Mouse (Mus musculus) hindbrain, embryonic 16.5 days (tissue): ENCODE measurements at regions not wholly inside any gene's neighbourhood (a gene's known extent, or its start where the extent isn't known, plus 50 kb on each side); places are given as distances from the start of the nearest gene placed in this dataset.

ENCODE experiments used
- ATAC-seq: fragments of 200-750 bp; cut with Nextera tagmentation; 2 replicates; pipeline ENCODE4 v1.8.0; 2017; ENCODE audit warnings: moderate TSS enrichment, moderate library complexity
- H3K27ac ChIP-seq: fragments of 300-500 bp; sonication (generic); 2 replicates; pipeline ENCODE4 v1.5.1; 2014; ENCODE audit warnings: low read depth, mild to moderate bottlenecking, control low read depth, low read length, moderate library complexity
- H3K27me3 ChIP-seq: fragments of 300-500 bp; sonication (generic); replicated peaks from 2 replicates; pipeline ENCODE4 v1.6.1; 2014; ENCODE audit warnings: low read length; ENCODE audit not compliant: control insufficient read depth, insufficient read depth
- H3K36me3 ChIP-seq: fragments of 300-500 bp; sonication (generic); 2 replicates; pipeline ENCODE4 v1.6.1; 2014; ENCODE audit warnings: mild to moderate bottlenecking, low read length, moderate library complexity, mixed read lengths; ENCODE audit not compliant: control insufficient read depth, insufficient read depth
- H3K4me1 ChIP-seq: fragments of 300-500 bp; sonication (generic); 2 replicates; pipeline ENCODE4 v1.6.1; 2014; ENCODE audit warnings: low read depth, low read length; ENCODE audit not compliant: control insufficient read depth, insufficient read depth
- H3K4me2 ChIP-seq: fragments of 300-500 bp; sonication (generic); 2 replicates; pipeline ENCODE4 v1.6.1; 2014; ENCODE audit warnings: mild to moderate bottlenecking, low read length, control low read depth, moderate library complexity
- H3K4me3 ChIP-seq: fragments of 300-500 bp; sonication (generic); 2 replicates; pipeline ENCODE4 v1.5.1; 2014; ENCODE audit warnings: mild to moderate bottlenecking, low read length, control low read depth, moderate library complexity
- H3K9ac ChIP-seq: fragments of 300-500 bp; sonication (generic); 2 replicates; pipeline ENCODE4 v1.6.1; 2014; ENCODE audit warnings: low read depth, mild to moderate bottlenecking, control low read depth, low read length, moderate library complexity
- H3K9me3 ChIP-seq: fragments of 300-500 bp; sonication (generic); 2 replicates; pipeline ENCODE4 v1.6.1; 2014; ENCODE audit warnings: mild to moderate bottlenecking, low read length, moderate library complexity; ENCODE audit not compliant: control insufficient read depth
- WGBS: fragments of 180-500 bp; shearing (Covaris S2); extraction: QIAGEN DNeasy Blood & Tissue Kit; methylation state at CpG from one replicate; pipeline ENCODE4 v1.1.7; 2014; 5-methylcytosine and 5-hydroxymethylcytosine counted together

DNA sequence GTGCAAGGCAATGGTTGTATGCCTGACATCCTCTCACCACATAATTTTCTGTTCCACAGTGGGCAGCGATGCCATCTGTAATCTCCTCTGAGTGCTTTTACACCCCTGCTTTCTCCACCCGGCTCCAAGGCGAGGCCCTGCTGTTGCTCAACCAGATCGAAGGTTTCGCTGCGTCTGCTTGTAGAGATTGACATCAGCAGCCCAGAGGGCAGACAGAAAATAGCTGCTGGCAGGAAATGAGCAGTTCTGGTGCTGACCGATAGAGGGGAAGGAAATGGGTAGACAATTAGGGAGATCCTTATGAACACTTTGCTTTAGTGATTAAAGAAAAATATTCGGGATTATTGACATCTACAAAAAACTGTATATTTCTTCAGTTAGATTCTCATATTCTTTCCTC lies 155.3 kb upstream of the Prickle1 start:
- no peak overlapping the region for H3K4me2 ChIP-seq
- H3K27me3 ChIP-seq, result no peaks in the 10 kb centered on the region
- H3K4me1 ChIP-seq, result no peaks in the 10 kb centered on the region
- 64% methylated on average over 8 of the region's 8 CpGs for WGBS
- no peak for ATAC-seq
- H3K4me3 ChIP-seq, result no peak overlapping the region
- H3K36me3 ChIP-seq, result no peaks in the 10 kb centered on the region
- no peaks in the 10 kb centered on the region for H3K9me3 ChIP-seq
- H3K27ac ChIP-seq, result no peak overlapping the region
- H3K9ac ChIP-seq, result no peak overlapping the region

DNA sequence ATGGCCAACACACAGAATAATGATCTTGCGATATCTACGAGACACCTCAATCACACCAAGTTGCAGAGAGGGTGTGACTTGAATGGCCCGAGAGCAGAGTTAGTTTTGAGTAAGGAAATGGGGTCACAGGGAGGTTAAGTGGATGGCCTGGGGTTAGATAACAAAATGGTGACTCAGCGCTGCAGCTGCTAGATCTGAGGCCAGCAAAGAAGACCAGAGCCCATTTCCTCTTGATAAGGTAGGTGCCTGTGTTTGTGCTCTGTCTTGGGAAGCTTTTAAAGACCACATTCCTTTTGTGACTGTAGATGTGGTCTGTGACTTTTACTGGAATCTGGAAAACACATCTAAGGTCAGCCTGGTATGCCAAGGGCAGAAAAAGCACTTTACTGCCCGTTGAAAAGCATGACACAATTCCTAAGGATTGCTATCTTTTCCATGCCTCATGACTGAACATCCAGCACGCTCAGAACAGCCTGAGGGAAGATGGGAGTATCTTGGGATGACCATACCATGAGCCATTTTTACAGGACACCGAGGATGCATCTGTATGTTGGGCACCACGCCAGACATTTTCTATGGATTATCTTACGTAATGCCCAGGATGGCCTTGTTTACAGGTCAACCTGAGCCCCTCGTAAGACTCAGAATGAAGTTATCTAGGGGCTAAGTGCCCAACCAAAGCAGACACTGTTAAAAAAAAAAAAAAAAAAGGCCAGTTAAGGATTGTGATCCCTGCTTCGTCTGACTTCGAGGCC lies 148.7 kb upstream of the Prickle1 start:
- Histone ChIP-seq H3K9me3 (no peaks in the 10 kb centered on the region), H3K36me3 (no peaks in the 10 kb centered on the region), H3K9ac (no peak overlapping the region), H3K27me3 (no peaks in the 10 kb centered on the region), H3K4me1 (no peaks in the 10 kb centered on the region), H3K27ac (no peak overlapping the region), H3K4me2 (no peak overlapping the region), H3K4me3 (no peak overlapping the region)
- 68% methylated on average over 12 of the region's 12 CpGs for WGBS
- ATAC-seq, result no peak

DNA sequence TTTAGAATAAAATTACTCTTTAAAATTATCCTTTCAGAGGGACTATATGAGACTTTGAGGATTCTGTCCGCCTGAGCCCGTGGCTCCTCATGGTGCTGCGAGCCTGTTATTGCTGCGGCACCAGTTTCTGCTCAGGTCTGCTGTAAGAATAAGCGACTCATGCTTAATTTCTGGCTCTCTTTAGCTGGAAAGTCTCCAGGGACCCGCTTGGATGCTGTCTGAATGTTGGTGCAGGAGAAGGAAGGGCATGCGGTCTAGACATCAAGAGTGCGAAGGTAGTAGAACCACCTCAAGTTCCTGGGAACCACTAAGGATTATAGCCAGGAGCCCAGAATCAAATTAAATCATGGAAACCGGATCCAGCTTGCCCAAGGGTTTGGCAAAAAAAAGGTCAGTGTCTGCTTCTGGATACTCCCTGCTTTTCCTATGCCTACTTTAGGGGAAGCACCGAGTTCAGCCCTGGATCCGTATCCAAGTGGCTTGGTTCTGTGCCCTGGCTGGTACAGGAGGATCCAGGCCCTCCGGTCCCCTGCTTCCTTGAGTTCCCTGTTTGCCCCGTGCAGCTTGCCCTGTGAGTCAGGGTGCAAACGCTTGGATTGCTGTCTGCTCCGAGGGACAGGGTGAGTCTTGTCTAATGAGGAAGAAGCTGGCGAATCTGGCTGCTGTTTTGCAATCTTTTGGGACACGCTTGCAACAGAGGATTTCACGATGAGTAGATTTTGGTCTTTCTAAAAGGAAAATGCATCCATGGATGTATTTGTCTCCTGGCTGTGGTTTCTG lies 138.2 kb upstream of the Prickle1 start:
- 79% methylated on average over 18 of the region's 18 CpGs for WGBS
- Histone ChIP-seq H3K9me3 (no peaks in the 10 kb centered on the region), H3K4me1 (no peaks in the 10 kb centered on the region), H3K4me2 (no peak overlapping the region), H3K27ac (no peak overlapping the region), H3K27me3 (no peaks in the 10 kb centered on the region), H3K4me3 (no peak overlapping the region), H3K36me3 (no peaks in the 10 kb centered on the region), H3K9ac (no peak overlapping the region)
- ATAC-seq, result no peak

DNA sequence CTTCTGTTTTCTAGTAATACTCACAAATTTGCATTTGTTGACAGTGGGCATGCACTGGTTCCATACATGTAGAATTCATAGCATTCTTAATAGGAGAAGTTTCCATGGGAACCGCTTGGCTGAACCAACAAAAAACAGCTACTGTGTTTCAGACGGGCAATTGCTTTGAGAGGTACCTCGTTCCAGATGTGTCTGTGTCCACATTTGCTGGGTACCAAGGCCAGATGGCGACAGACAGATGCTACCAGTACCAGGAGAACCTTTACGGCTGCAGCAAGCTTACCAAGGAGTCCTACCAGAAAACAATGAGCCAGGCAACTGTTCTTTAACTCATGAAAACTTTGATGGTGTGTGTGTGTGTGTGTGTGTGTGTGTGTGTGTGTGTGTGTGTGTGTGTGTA lies 137.1 kb upstream of the Prickle1 start:
- no peaks in the 10 kb centered on the region for H3K4me1 ChIP-seq
- no peaks in the 10 kb centered on the region for H3K9me3 ChIP-seq
- H3K27ac ChIP-seq, result no peak overlapping the region
- ATAC-seq, result no peak
- H3K9ac ChIP-seq, result no peak overlapping the region
- no peaks in the 10 kb centered on the region for H3K27me3 ChIP-seq
- no peak overlapping the region for H3K4me2 ChIP-seq
- WGBS, result 59% methylated on average over 5 of the region's 5 CpGs
- no peak overlapping the region for H3K4me3 ChIP-seq
- no peaks in the 10 kb centered on the region for H3K36me3 ChIP-seq

DNA sequence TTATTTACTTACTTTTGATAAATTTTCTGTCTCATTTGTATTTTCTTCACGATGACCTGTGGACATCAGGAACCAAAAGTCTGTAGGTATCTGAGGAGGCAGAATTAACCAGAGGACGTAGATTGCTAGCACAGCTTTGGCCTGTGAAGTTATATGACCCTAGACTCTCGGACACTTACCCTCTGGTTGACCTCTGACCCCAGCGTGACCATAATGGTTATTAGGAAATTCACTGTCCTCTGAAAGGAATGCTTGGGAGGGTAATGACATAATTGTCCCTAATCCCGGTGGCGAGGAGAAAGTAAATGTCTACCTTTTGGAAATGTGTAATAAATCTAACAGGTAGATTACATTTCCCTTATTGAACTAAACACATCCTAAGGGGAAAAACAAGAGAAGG lies 135.5 kb upstream of the Prickle1 start:
- 61% methylated on average over 6 of the region's 6 CpGs for WGBS

DNA sequence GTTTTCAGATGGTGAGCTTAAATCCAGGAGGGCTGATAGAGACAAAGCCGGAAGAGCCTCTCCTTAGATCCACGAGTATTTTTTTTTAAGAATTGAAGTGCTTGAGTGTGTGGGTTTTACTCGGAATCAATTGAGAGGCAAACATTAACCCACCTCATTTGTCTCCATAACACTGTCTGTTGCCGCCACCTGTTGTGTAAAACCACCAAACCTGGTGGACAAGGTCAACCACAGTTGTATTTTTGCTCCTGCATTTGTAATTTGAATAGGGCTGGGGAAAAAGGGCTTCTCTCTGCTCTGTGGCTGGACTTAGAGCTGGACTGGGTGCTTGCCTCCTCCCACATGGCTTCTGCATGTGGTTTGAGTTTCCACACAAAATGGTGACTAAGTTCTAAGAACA lies 119.8 kb upstream of the Prickle1 start:
- H3K9ac ChIP-seq, result no peak overlapping the region
- no peaks in the 10 kb centered on the region for H3K4me1 ChIP-seq
- H3K27ac ChIP-seq, result no peak overlapping the region
- H3K9me3 ChIP-seq, result no peaks in the 10 kb centered on the region
- 73% methylated on average over 4 of the region's 4 CpGs for WGBS
- H3K4me2 ChIP-seq, result no peak overlapping the region
- no peak overlapping the region for H3K4me3 ChIP-seq
- H3K36me3 ChIP-seq, result no peaks in the 10 kb centered on the region
- H3K27me3 ChIP-seq, result no peaks in the 10 kb centered on the region
- no peak for ATAC-seq

More for the DNA sequence above, 135.5 kb upstream of the Prickle1 start:
- no peak overlapping the region for H3K9ac ChIP-seq
- no peaks in the 10 kb centered on the region for H3K4me1 ChIP-seq
- no peak for ATAC-seq
- no peak overlapping the region for H3K4me3 ChIP-seq
- no peaks in the 10 kb centered on the region for H3K9me3 ChIP-seq
- H3K4me2 ChIP-seq, result no peak overlapping the region
- H3K36me3 ChIP-seq, result no peaks in the 10 kb centered on the region
- no peaks in the 10 kb centered on the region for H3K27me3 ChIP-seq
- no peak overlapping the region for H3K27ac ChIP-seq

DNA sequence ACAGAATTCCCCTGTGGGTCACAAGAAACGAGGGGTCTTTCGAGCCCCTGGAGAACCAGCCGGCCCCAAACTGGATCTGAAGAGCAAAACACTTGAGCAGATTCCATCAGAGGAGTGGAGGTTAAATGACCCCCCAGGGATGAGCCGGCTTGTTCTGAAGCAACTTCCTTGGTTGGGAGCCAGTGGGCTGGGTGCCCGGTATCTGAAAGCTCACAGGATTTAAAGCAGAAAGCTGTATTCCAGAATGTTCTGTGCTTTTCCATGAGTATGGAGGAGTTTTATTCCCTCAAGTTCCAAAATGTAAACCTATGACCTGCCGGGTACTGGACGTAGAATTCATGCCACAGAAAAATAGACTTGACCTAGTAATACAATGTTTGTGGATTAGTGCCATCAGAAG lies 117.7 kb upstream of the Prickle1 start:
- Histone ChIP-seq H3K4me2 (no peak overlapping the region), H3K36me3 (no peaks in the 10 kb centered on the region), H3K9me3 (no peaks in the 10 kb centered on the region), H3K4me3 (no peak overlapping the region), H3K27ac (no peak overlapping the region), H3K4me1 (no peaks in the 10 kb centered on the region), H3K9ac (no peak overlapping the region), H3K27me3 (no peaks in the 10 kb centered on the region)
- WGBS, result 81% methylated on average over 7 of the region's 7 CpGs
- no peak for ATAC-seq

DNA sequence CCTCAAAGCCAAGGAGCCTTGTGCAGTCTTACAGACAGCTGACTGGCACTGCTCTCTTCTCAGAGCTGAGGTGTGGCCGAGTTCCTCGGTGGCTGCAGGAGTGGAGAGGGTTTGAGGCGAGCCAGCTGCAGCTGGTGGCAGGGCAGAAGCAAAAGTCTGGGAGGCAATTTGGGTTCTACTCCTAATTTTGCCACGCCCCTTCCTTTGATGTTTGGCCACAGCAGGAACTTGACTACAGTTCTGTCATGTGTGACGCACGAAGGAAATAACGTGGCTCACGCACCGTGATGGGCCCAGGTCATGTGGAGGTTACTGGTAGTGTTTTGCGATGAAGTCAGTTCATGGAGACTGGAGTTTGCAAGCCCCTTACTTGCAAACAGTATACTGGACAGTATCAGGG lies 116.9 kb upstream of the Prickle1 start:
- 73% methylated on average over 10 of the region's 10 CpGs for WGBS
- no peak for ATAC-seq

DNA sequence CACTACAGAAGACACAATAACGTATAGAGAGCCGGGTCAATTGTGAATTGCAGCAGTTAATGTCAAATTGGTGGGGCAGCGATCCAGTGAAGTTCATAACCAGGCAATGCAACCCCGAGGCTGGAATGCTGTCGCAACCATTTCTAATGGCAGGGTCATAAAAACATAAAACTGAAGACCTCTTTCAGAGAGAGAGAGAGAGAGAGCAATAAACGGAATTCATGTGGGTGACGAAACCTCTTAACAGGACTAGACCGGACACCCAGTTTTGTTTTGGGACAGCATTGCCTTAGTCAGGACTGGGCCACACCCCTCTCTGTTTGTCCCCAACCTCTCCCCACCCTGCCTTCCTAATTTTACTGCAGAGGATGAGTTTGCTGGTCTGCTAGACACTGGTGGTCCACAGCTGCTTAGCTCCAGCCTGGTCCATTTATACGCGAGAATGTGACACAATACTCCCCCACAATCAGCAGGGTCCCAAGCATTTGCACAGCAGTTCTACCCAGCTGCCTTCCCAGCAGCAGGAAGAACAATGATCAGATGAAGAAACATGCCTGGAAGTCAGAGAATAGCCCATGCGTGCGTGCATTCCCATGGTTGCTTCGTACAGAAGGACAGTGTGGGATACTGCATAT lies 115.6 kb upstream of the Prickle1 start:
- Histone ChIP-seq H3K27me3 (no peaks in the 10 kb centered on the region), H3K4me1 (no peaks in the 10 kb centered on the region), H3K9me3 (no peaks in the 10 kb centered on the region), H3K9ac (no peak overlapping the region), H3K4me2 (no peak overlapping the region), H3K27ac (no peak overlapping the region), H3K4me3 (no peak overlapping the region), H3K36me3 (no peaks in the 10 kb centered on the region)
- WGBS, result 73% methylated on average over 13 of the region's 13 CpGs
- no peak for ATAC-seq

More for the DNA sequence above, 116.9 kb upstream of the Prickle1 start:
- Histone ChIP-seq H3K4me2 (no peak overlapping the region), H3K36me3 (no peaks in the 10 kb centered on the region), H3K4me1 (no peaks in the 10 kb centered on the region), H3K27me3 (no peaks in the 10 kb centered on the region), H3K27ac (no peak overlapping the region), H3K9ac (no peak overlapping the region), H3K4me3 (no peak overlapping the region), H3K9me3 (no peaks in the 10 kb centered on the region)
